Comparison of ENCODE assay signal across 30 mouse cellular contexts in the genomic region with DNA sequence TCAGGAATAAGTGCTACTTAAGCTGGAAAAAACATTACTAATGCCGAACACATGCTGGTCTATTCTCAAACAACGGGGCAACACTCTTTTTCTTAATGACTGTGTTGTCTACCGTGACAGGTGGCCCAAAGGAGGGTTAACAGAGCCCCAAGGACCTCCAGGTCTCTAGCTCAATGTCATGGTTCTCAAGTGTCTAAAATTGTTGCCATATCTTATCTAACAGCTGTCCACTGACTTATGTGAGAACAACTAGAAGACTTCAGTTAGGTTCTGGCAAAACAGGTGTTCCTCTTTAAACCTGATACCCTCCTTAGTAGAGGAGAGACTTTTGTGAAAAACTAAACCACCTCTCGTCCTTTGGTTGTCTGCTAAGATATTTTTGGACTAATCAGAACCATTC.
DNase-seq lines count a peak whose midpoint lies in the region; ATAC-seq and TF ChIP-seq lines count a peak whose summit lies in the region.
"Had no signal": no experiment of that assay in that cellular context is flagged by ENCODE, and none has a peak within 500 bp of the region (broad histone marks: within the 10 kb centered on the region; RNA-seq: fewer than 3 reads in every experiment).

No protein-coding gene starts in this region.

- peaks cover 14% of the 10 kb centered on the region; the same call in 1 of the 2 replicates for H3K4me1 ChIP-seq in heart, postnatal 0 days (ENCODE audit: control insufficient read depth, insufficient read depth)
- H3K4me1 ChIP-seq in MEL (ENCODE audit: control insufficient read depth in 1 of 2, insufficient read depth in 2 of 2, low read length in 2 of 2), result 0 out of 4 replicates have a peak, but pooled peaks cover 0 to 2% of the 10 kb centered on the region in 2 experiments
- H3K4me1 ChIP-seq in limb, embryonic 13.5 days, result 0 out of 2 replicates have a peak, but pooled peaks cover 2% of the 10 kb centered on the region
- H3K4me1 ChIP-seq: embryonic facial prominence, embryonic 12.5 days; intestine, embryonic 15.5 days had no signal

- no peak for TF ChIP-seq EP300 in heart, postnatal 0 days (IDR thresholded peaks at IDR 0.05; ENCODE audit: low read depth)
- TF ChIP-seq EP300 in MEL (IDR thresholded peaks at IDR 0.05; ENCODE audit: low read depth in 1 of 2, low read length in 2 of 2), result peak in 1 of 2 experiments; percentile 37; a peak in 1 of 4 replicates

- H3K36me3 ChIP-seq in heart, postnatal 0 days (replicated peaks; ENCODE audit: control insufficient read depth, insufficient read depth, low read length), result no peaks in the 10 kb centered on the region
- H3K36me3 ChIP-seq in MEL (ENCODE audit: control insufficient read depth in 1 of 2, insufficient read depth in 2 of 2, low read length in 2 of 2), result peaks cover 0 to 2% of the 10 kb centered on the region in 2 experiments; a peak in 2 of 4 replicates
- no peaks in the 10 kb centered on the region for H3K36me3 ChIP-seq in limb, embryonic 13.5 days
- H3K36me3 ChIP-seq: embryonic facial prominence, embryonic 12.5 days; forebrain, embryonic 10.5 days; heart, embryonic 10.5 days; heart, embryonic 13.5 days; hindbrain, embryonic 10.5 days; hindbrain, embryonic 13.5 days; intestine, embryonic 15.5 days had no signal

- no peak for TF ChIP-seq RAD21 in MEL (IDR thresholded peaks at IDR 0.05; ENCODE audit: low read depth, low read length)

- no peak for ATAC-seq in heart, postnatal 0 days (ENCODE audit: insufficient read depth, low read depth)
- peak; percentile 77 for ATAC-seq in limb, embryonic 13.5 days (ENCODE audit: low FRiP score, low read depth)
- 0 out of 2 replicates have a peak, but pooled peaks have one; percentile 34 for ATAC-seq in megakaryocyte-erythroid progenitor cell, adult 5-6 weeks (replicated peaks; ENCODE audit: low FRiP score, low TSS enrichment, poor library complexity, severe bottlenecking)
- ATAC-seq: CD4-positive, CD25-positive, alpha-beta regulatory T cell, adult 4 months; forebrain, embryonic 13.5 days; forebrain, embryonic 16.5 days; hindbrain, embryonic 16.5 days; intestine, embryonic 15.5 days; Patski had no signal

- no peaks in the 10 kb centered on the region for H3K79me2 ChIP-seq in MEL (ENCODE audit: control insufficient read depth, insufficient read depth, low read length, poor library complexity)

- H3K4me3 ChIP-seq in heart, postnatal 0 days (ENCODE audit: low read depth, low read length), result no peak overlapping the region
- no peak overlapping the region for H3K4me3 ChIP-seq in MEL (ENCODE audit: control insufficient read depth in 1 of 2, insufficient read depth in 1 of 2, low read depth in 2 of 2, low read length in 2 of 2)
- H3K4me3 ChIP-seq in limb, embryonic 13.5 days, result no peak overlapping the region
- H3K4me3 ChIP-seq: embryonic facial prominence, embryonic 12.5 days; forebrain, embryonic 10.5 days; forebrain, embryonic 13.5 days; heart, adult 2 months; heart, embryonic 10.5 days; heart, embryonic 13.5 days; hindbrain, embryonic 10.5 days; hindbrain, embryonic 13.5 days; intestine, embryonic 15.5 days had no signal

- H3K9me3 ChIP-seq in heart, postnatal 0 days (replicated peaks; ENCODE audit: control insufficient read depth, low read length), result no peaks in the 10 kb centered on the region
- H3K9me3 ChIP-seq in MEL (replicated peaks; ENCODE audit: insufficient read depth, low read length), result no peaks in the 10 kb centered on the region
- H3K9me3 ChIP-seq in limb, embryonic 13.5 days, result no peaks in the 10 kb centered on the region
- H3K9me3 ChIP-seq: embryonic facial prominence, embryonic 12.5 days; forebrain, embryonic 10.5 days; forebrain, embryonic 13.5 days; heart, embryonic 10.5 days; heart, embryonic 13.5 days; hindbrain, embryonic 10.5 days; hindbrain, embryonic 13.5 days; intestine, embryonic 15.5 days had no signal

- no peak for DNase-seq in heart, postnatal 0 days (ENCODE audit: low spot score)
- DNase-seq in heart, postnatal 4 days, result no peak
- DNase-seq in MEL (ENCODE audit: low read depth, low spot score), result no peak
- no peak for DNase-seq in embryo, embryonic 10.5 days (ENCODE audit: low spot score)
- no peak for DNase-seq in right cerebral cortex, postnatal 14 days
- no peak for DNase-seq in spleen, postnatal 14 days (ENCODE audit: low spot score in 2 of 2)
- DNase-seq: adrenal gland, postnatal 10 days; adrenal gland, postnatal 36 days; B cell, adult 2 months; cerebellum, adult 18-20 months; cerebellum, adult 9-10 months; cerebellum, postnatal 14 days; embryo, embryonic 11 days; gastrocnemius, postnatal 10 days; gastrocnemius, postnatal 36 days; heart, adult 2 months had no signal

- no peak for TF ChIP-seq POLR2A in MEL (IDR thresholded peaks at IDR 0.05; ENCODE audit: control insufficient read depth in 1 of 2, insufficient read depth in 1 of 2, low read depth in 1 of 2, low read length in 2 of 2, poor library complexity in 1 of 2)

- WGBS in heart, postnatal 0 days, result 48% methylated on average over 4 of the region's 4 CpGs
- WGBS in limb, embryonic 13.5 days, result 48% methylated on average over 4 of the region's 4 CpGs

- TF ChIP-seq CTCF in heart, postnatal 0 days (IDR thresholded peaks at IDR 0.05; ENCODE audit: low read depth), result no peak
- TF ChIP-seq CTCF in MEL (IDR thresholded peaks at IDR 0.05 in 2 of 3, conservative IDR thresholded peaks at IDR 0.05 in 1 of 3; ENCODE audit: control insufficient read depth in 1 of 3, insufficient read depth in 1 of 3, low read depth in 2 of 3, low read length in 3 of 3, poor library complexity in 1 of 3, severe bottlenecking in 1 of 3), result no peak

- H3K27ac ChIP-seq in heart, postnatal 0 days (ENCODE audit: low read depth), result peak overlapping the region; percentile 9; the same call in 1 of the 2 replicates
- H3K27ac ChIP-seq in MEL (ENCODE audit: control insufficient read depth, low read depth, low read length), result no peak overlapping the region
- no peak overlapping the region for H3K27ac ChIP-seq in limb, embryonic 13.5 days
- H3K27ac ChIP-seq: embryonic facial prominence, embryonic 12.5 days; forebrain, embryonic 10.5 days; forebrain, embryonic 13.5 days; heart, embryonic 10.5 days; hindbrain, embryonic 10.5 days; hindbrain, embryonic 13.5 days; intestine, embryonic 15.5 days had no signal

- no peak overlapping the region for H3K9ac ChIP-seq in heart, postnatal 0 days (replicated peaks; ENCODE audit: low read depth, low read length)
- H3K9ac ChIP-seq in MEL (ENCODE audit: control insufficient read depth, low read depth, low read length, poor library complexity, severe bottlenecking), result no peak overlapping the region
- H3K9ac ChIP-seq in limb, embryonic 13.5 days, result no peak overlapping the region
- H3K9ac ChIP-seq: embryonic facial prominence, embryonic 12.5 days; forebrain, embryonic 13.5 days; heart, embryonic 13.5 days; hindbrain, embryonic 13.5 days; intestine, embryonic 15.5 days had no signal

- H3K4me2 ChIP-seq in heart, postnatal 0 days (ENCODE audit: low read depth, low read length), result no peak overlapping the region
- no peak overlapping the region for H3K4me2 ChIP-seq in limb, embryonic 13.5 days (replicated peaks)
- H3K4me2 ChIP-seq: embryonic facial prominence, embryonic 12.5 days; forebrain, embryonic 13.5 days; heart, embryonic 13.5 days; hindbrain, embryonic 13.5 days; intestine, embryonic 15.5 days had no signal

- H3K27me3 ChIP-seq in heart, postnatal 0 days (ENCODE audit: control insufficient read depth, insufficient read depth, low read length), result no peaks in the 10 kb centered on the region
- H3K27me3 ChIP-seq in MEL (ENCODE audit: control insufficient read depth in 1 of 2, insufficient read depth in 2 of 2, low read length in 2 of 2), result no peaks in the 10 kb centered on the region
- H3K27me3 ChIP-seq in limb, embryonic 13.5 days, result no peaks in the 10 kb centered on the region
- H3K27me3 ChIP-seq: embryonic facial prominence, embryonic 12.5 days; forebrain, embryonic 13.5 days; heart, embryonic 13.5 days; hindbrain, embryonic 13.5 days; intestine, embryonic 15.5 days; Patski had no signal

TF ChIP-seq in MEL, 35 proteins besides CTCF, POLR2A, EP300 and RAD21:
- TF ChIP-seq ELF1 (IDR thresholded peaks at IDR 0.05; ENCODE audit: low read depth, low read length) (no peak), TBP (IDR thresholded peaks at IDR 0.05; ENCODE audit: low read depth, low read length) (no peak), GABPA (IDR thresholded peaks at IDR 0.05; ENCODE audit: low read depth, low read length) (no peak), ZKSCAN1 (IDR thresholded peaks at IDR 0.05; ENCODE audit: low read depth, low read length) (no peak), CHD2 (IDR thresholded peaks at IDR 0.05; ENCODE audit: low read length) (no peak), BHLHE40 (IDR thresholded peaks at IDR 0.05; ENCODE audit: borderline replicate concordance, low read depth, low read length) (no peak), ETS1 (IDR thresholded peaks at IDR 0.05; ENCODE audit: low read depth, low read length) (no peak), TCF12 (IDR thresholded peaks at IDR 0.05; ENCODE audit: low read depth, low read length) (0 out of 2 replicates have a peak, but pooled peaks have one; percentile 8)
TF ChIP-seq in MEL: peak in this region for 1.
